Mouse (Mus musculus) brain, adult 2 months (tissue): ENCODE data around the gene Rtn4r.
A peak's percentile ranks its signal among the peaks of the same experiment; 100 is the strongest.

Experiments used
- DNase-seq: peaks from one replicate; pipeline ENCODE4 v3.0.0; 2011; ENCODE audit warnings: low read depth, low spot score

The Rtn4r gene

GRCm38 (mm10) chr16:18124626-18125025 is 2.8 kb upstream of the Rtn4r start:
- DNase-seq, result peak; percentile 81

GRCm38 (mm10) chr16:18125131-18125530 is 2.3 kb upstream of the Rtn4r start:
- no peak for DNase-seq

GRCm38 (mm10) chr16:18126211-18126610 is 1.2 kb upstream of the Rtn4r start:
- no peak for DNase-seq

GRCm38 (mm10) chr16:18127871-18128563 is 575 bp downstream of the Rtn4r start:
- no peak for DNase-seq

GRCm38 (mm10) chr16:18128564-18128935 is 1.1 kb downstream of the Rtn4r start:
- DNase-seq, result peak; percentile 65

GRCm38 (mm10) chr16:18129413-18129812 is 2.0 kb downstream of the Rtn4r start:
- DNase-seq, result no peak

- DNase-seq, result no peak
Observed at GRCm38 (mm10) chr16:18130288-18130687, 2.8 kb downstream of the Rtn4r start.

- DNase-seq, result no peak
Observed at GRCm38 (mm10) chr16:18130705-18131104, 3.3 kb downstream of the Rtn4r start.

GRCm38 (mm10) chr16:18131245-18131939 is 4.0 kb downstream of the Rtn4r start:
- DNase-seq, result peak; percentile 73

GRCm38 (mm10) chr16:18132026-18132425 is 4.6 kb downstream of the Rtn4r start:
- no peak for DNase-seq

- no peak for DNase-seq
Observed at GRCm38 (mm10) chr16:18132575-18132974, 5.1 kb downstream of the Rtn4r start.

- no peak for DNase-seq
Observed at GRCm38 (mm10) chr16:18133133-18133920, 5.9 kb downstream of the Rtn4r start.

GRCm38 (mm10) chr16:18135196-18135595 is 7.8 kb downstream of the Rtn4r start:
- peak; percentile 84 for DNase-seq

GRCm38 (mm10) chr16:18136015-18136414 is 8.6 kb downstream of the Rtn4r start:
- peak; percentile 82 for DNase-seq

- peak; percentile 93 for DNase-seq
Observed at GRCm38 (mm10) chr16:18144201-18144600, 16.8 kb downstream of the Rtn4r start.

- no peak for DNase-seq
Observed at GRCm38 (mm10) chr16:18145341-18145867, 18.0 kb downstream of the Rtn4r start.

- peak; percentile 71 for DNase-seq
Observed at GRCm38 (mm10) chr16:18148208-18148876, 20.9 kb downstream of the Rtn4r start.

GRCm38 (mm10) chr16:18149205-18149604 is 21.8 kb downstream of the Rtn4r start:
- no peak for DNase-seq

GRCm38 (mm10) chr16:18152189-18152588 is 24.7 kb downstream of the Rtn4r start:
- DNase-seq, result peak; percentile 81

- DNase-seq, result peak; percentile 85
Observed at GRCm38 (mm10) chr16:18152769-18153445, 25.5 kb downstream of the Rtn4r start.
